Mouse (Mus musculus): ENCODE data around the gene Dst. TPM values are rescaled to one million over a fixed set of nuclear protein-coding genes. Genes with fewer than 3 reads are reported as not detected.
A peak's percentile ranks its signal among the peaks of the same experiment; 100 is the strongest.

The Dst gene
- total and polyA plus RNA-seq, 2 experiments from 2014 or later = 31.7 to 155 TPM

- H3K27ac ChIP-seq (ENCODE audit: low read depth, low read length) = no peak overlapping the region
- WGBS = 77% methylated on average over 7 of the region's 7 CpGs
Measured at GRCm38 (mm10) chr1:34189970-34190369, 281.9 kb downstream of the Dst start.

GRCm38 (mm10) chr1:34192174-34192573, 284.1 kb downstream of the Dst start:
- ATAC-seq (ENCODE audit: low FRiP score) (no peak), DNase-seq (ENCODE audit: low spot score) (no peak)
- WGBS = 96% methylated on average over 17 of the region's 17 CpGs
- Histone ChIP-seq H3K27me3 (ENCODE audit: insufficient read depth, low read length) (no peaks in the 10 kb centered on the region), H3K27ac (ENCODE audit: low read depth, low read length) (no peak overlapping the region), H3K4me3 (ENCODE audit: low read depth, low read length) (no peak overlapping the region), H3K9me3 (ENCODE audit: low read length) (no peaks in the 10 kb centered on the region), H3K4me2 (ENCODE audit: low read depth, low read length, poor library complexity, severe bottlenecking) (no peak overlapping the region), H3K4me1 (ENCODE audit: insufficient read depth, low read length) (no peaks in the 10 kb centered on the region), H3K36me3 (ENCODE audit: insufficient read depth, low read length) (peaks cover 59% of the 10 kb centered on the region), H3K9ac (replicated peaks; ENCODE audit: low read length, poor library complexity, severe bottlenecking) (no peak overlapping the region)
- TF ChIP-seq CTCF (IDR thresholded peaks at IDR 0.05) = no peak

More at GRCm38 (mm10) chr1:34189970-34190369, 281.9 kb downstream of the Dst start:
- Histone ChIP-seq H3K27me3 (ENCODE audit: insufficient read depth, low read length) (no peaks in the 10 kb centered on the region), H3K9ac (replicated peaks; ENCODE audit: low read length, poor library complexity, severe bottlenecking) (no peak overlapping the region), H3K9me3 (ENCODE audit: low read length) (no peaks in the 10 kb centered on the region), H3K4me1 (ENCODE audit: insufficient read depth, low read length) (no peaks in the 10 kb centered on the region), H3K4me2 (ENCODE audit: low read depth, low read length, poor library complexity, severe bottlenecking) (no peak overlapping the region), H3K36me3 (ENCODE audit: insufficient read depth, low read length) (peaks cover 52% of the 10 kb centered on the region), H3K4me3 (ENCODE audit: low read depth, low read length) (no peak overlapping the region)
- TF ChIP-seq CTCF (IDR thresholded peaks at IDR 0.05) = peak; percentile 62
- DNase-seq (ENCODE audit: low spot score) (peak; percentile 51), ATAC-seq (ENCODE audit: low FRiP score) (no peak)

GRCm38 (mm10) chr1:34200791-34201190, 292.8 kb downstream of the Dst start:
- Histone ChIP-seq H3K9me3 (ENCODE audit: low read length) (no peaks in the 10 kb centered on the region), H3K27ac (ENCODE audit: low read depth, low read length) (no peak overlapping the region), H3K27me3 (ENCODE audit: insufficient read depth, low read length) (no peaks in the 10 kb centered on the region), H3K36me3 (ENCODE audit: insufficient read depth, low read length) (peaks cover 57% of the 10 kb centered on the region), H3K9ac (replicated peaks; ENCODE audit: low read length, poor library complexity, severe bottlenecking) (no peak overlapping the region), H3K4me1 (ENCODE audit: insufficient read depth, low read length) (no peaks in the 10 kb centered on the region), H3K4me2 (ENCODE audit: low read depth, low read length, poor library complexity, severe bottlenecking) (no peak overlapping the region), H3K4me3 (ENCODE audit: low read depth, low read length) (no peak overlapping the region)
- 92% methylated on average over 18 of the region's 18 CpGs for WGBS
- TF ChIP-seq CTCF (IDR thresholded peaks at IDR 0.05) = no peak
- no peak for ATAC-seq (ENCODE audit: low FRiP score)
- DNase-seq (ENCODE audit: low spot score) = no peak

- peak; percentile 80 for TF ChIP-seq CTCF (IDR thresholded peaks at IDR 0.05)
- Histone ChIP-seq H3K4me1 (ENCODE audit: insufficient read depth, low read length) (no peaks in the 10 kb centered on the region), H3K27ac (ENCODE audit: low read depth, low read length) (no peak overlapping the region), H3K4me2 (ENCODE audit: low read depth, low read length, poor library complexity, severe bottlenecking) (no peak overlapping the region), H3K27me3 (ENCODE audit: insufficient read depth, low read length) (no peaks in the 10 kb centered on the region), H3K9me3 (ENCODE audit: low read length) (no peaks in the 10 kb centered on the region), H3K9ac (replicated peaks; ENCODE audit: low read length, poor library complexity, severe bottlenecking) (no peak overlapping the region), H3K4me3 (ENCODE audit: low read depth, low read length) (no peak overlapping the region), H3K36me3 (ENCODE audit: insufficient read depth, low read length) (peaks cover 57% of the 10 kb centered on the region)
- no peak for ATAC-seq (ENCODE audit: low FRiP score)
- DNase-seq (ENCODE audit: low spot score) = peak; percentile 63
- 39% methylated on average over 4 of the region's 4 CpGs for WGBS
Measured at GRCm38 (mm10) chr1:34201483-34201882, 293.5 kb downstream of the Dst start.

- 23% methylated on average over 3 of the region's 3 CpGs for WGBS
- H3K36me3 ChIP-seq (ENCODE audit: insufficient read depth, low read length) = peaks cover 34% of the 10 kb centered on the region
- ATAC-seq (ENCODE audit: low FRiP score) (no peak), DNase-seq (ENCODE audit: low spot score) (peak; percentile 7)
- no peak overlapping the region for H3K4me3 ChIP-seq (ENCODE audit: low read depth, low read length)
- H3K4me2 ChIP-seq (ENCODE audit: low read depth, low read length, poor library complexity, severe bottlenecking) = no peak overlapping the region
- H3K9me3 ChIP-seq (ENCODE audit: low read length) = no peaks in the 10 kb centered on the region
- H3K4me1 ChIP-seq (ENCODE audit: insufficient read depth, low read length) = no peaks in the 10 kb centered on the region
- H3K9ac ChIP-seq (replicated peaks; ENCODE audit: low read length, poor library complexity, severe bottlenecking) = no peak overlapping the region
- no peak overlapping the region for H3K27ac ChIP-seq (ENCODE audit: low read depth, low read length)
- H3K27me3 ChIP-seq (ENCODE audit: insufficient read depth, low read length) = no peaks in the 10 kb centered on the region
- TF ChIP-seq CTCF (IDR thresholded peaks at IDR 0.05) = no peak
Measured at GRCm38 (mm10) chr1:34211704-34212103, 303.7 kb downstream of the Dst start.

- H3K36me3 ChIP-seq (ENCODE audit: insufficient read depth, low read length) = peaks cover 47% of the 10 kb centered on the region
- H3K9ac ChIP-seq (replicated peaks; ENCODE audit: low read length, poor library complexity, severe bottlenecking) = no peak overlapping the region
- H3K27me3 ChIP-seq (ENCODE audit: insufficient read depth, low read length) = no peaks in the 10 kb centered on the region
- no peaks in the 10 kb centered on the region for H3K9me3 ChIP-seq (ENCODE audit: low read length)
- no peaks in the 10 kb centered on the region for H3K4me1 ChIP-seq (ENCODE audit: insufficient read depth, low read length)
- ATAC-seq (ENCODE audit: low FRiP score) = no peak
- DNase-seq (ENCODE audit: low spot score) = no peak
- WGBS = 32% methylated on average over 2 of the region's 2 CpGs
- no peak overlapping the region for H3K4me3 ChIP-seq (ENCODE audit: low read depth, low read length)
- no peak overlapping the region for H3K4me2 ChIP-seq (ENCODE audit: low read depth, low read length, poor library complexity, severe bottlenecking)
- H3K27ac ChIP-seq (ENCODE audit: low read depth, low read length) = no peak overlapping the region
- TF ChIP-seq CTCF (IDR thresholded peaks at IDR 0.05) = no peak
Measured at GRCm38 (mm10) chr1:34216456-34216855, 308.4 kb downstream of the Dst start.

Data from midbrain, postnatal 0 days (tissue).